ENCODE assay signal across 12 mouse cellular contexts in the genomic region with DNA sequence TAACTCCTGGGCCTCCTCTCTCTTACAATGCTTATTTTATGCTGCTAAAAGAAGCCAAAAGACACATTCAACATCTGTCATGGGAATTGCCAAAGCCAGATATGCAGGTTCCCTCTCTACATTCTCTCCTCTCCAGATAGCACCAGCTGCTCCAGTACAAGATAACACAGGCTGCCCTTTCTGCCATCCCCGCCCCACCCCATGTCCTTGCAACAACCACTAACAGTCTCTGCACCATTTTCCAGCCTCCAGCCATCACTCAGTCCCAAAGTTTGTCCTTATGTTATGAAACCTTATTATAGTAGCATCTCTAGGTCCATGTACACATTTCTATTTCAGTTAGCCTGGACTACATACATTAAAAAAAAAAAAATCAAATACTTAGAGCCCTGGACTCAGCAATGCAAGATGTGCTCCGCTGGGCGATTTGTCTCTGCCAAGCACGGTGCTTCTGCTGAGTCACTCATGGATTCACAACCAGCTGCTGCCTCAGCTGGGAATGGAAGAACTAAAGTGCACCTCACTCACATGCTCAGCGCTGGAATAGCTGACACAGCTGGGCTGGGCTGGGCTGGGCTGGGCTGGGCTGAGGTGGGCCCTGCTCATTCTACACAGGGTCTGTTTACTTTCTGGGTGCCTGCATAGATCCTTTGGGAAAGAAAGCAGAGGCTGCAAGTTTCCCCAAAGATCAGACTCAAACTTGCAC. TPM values are rescaled to one million over a fixed set of nuclear protein-coding genes. Genes with fewer than 3 reads are reported as not detected.
DNase-seq lines count a peak whose midpoint lies in the region; ATAC-seq and TF ChIP-seq lines count a peak whose summit lies in the region.
"Had no signal": no experiment of that assay in that cellular context is flagged by ENCODE, and none has a peak within 500 bp of the region (broad histone marks: within the 10 kb centered on the region; RNA-seq: fewer than 3 reads in every experiment).

No protein-coding gene starts in this region.

- peak; percentile 60; the same call in 1 of the 2 replicates for ATAC-seq in stomach, embryonic 15.5 days (ENCODE audit: insufficient read depth, low FRiP score, low read depth)
- ATAC-seq in erythroblast, adult 5-6 weeks (replicated peaks; ENCODE audit: low FRiP score, poor library complexity, severe bottlenecking): no peak
- ATAC-seq: CD4-positive, CD25-positive, alpha-beta regulatory T cell, adult 4 months had no signal

- H3K9me3 ChIP-seq in stomach, embryonic 15.5 days: no peaks in the 10 kb centered on the region
- no peaks in the 10 kb centered on the region for H3K9me3 ChIP-seq in midbrain, embryonic 10.5 days (replicated peaks)

- H3K4me2 ChIP-seq in stomach, embryonic 15.5 days: no peak overlapping the region
- H3K4me2 ChIP-seq: midbrain, embryonic 11.5 days had no signal

- peak; percentile 65 for DNase-seq in gastrocnemius, adult 2 months
- no peak for DNase-seq in gastrocnemius, postnatal 36 days
- DNase-seq in layer of hippocampus, adult 9-11 months: peak; percentile 16
- no peak for DNase-seq in layer of hippocampus, postnatal 14 days (ENCODE audit: low spot score in 2 of 2)
- peak; percentile 57 to 65 for DNase-seq in adrenal gland, postnatal 36 days
- DNase-seq in midbrain, embryonic 10.5 days (ENCODE audit: low spot score): no peak
- DNase-seq: lung, adult 18-20 months; thymus, adult 2 months had no signal

- no peak for TF ChIP-seq CTCF in gastrocnemius, adult 2 months (IDR thresholded peaks at IDR 0.05)

- H3K27me3 ChIP-seq in stomach, embryonic 15.5 days (replicated peaks): no peaks in the 10 kb centered on the region
- no peaks in the 10 kb centered on the region for H3K27me3 ChIP-seq in midbrain, embryonic 10.5 days (ENCODE audit: low read depth, poor library complexity, severe bottlenecking)

- WGBS in stomach, embryonic 15.5 days: 43% methylated on average over 5 of the region's 5 CpGs
- WGBS in midbrain, embryonic 10.5 days: 80% methylated on average over 5 of the region's 5 CpGs

- intact Hi-C loops in gastrocnemius, adult 2 months (cut with DNase I): no loop called here
- intact Hi-C loops in gastrocnemius, postnatal 36 days (cut with DNase I): no loop called here

- H3K27ac ChIP-seq in gastrocnemius, adult 2 months: peak overlapping the region; percentile 49; the same call in 1 of the 2 replicates
- no peak overlapping the region for H3K27ac ChIP-seq in stomach, embryonic 15.5 days
- no peak overlapping the region for H3K27ac ChIP-seq in midbrain, embryonic 10.5 days (replicated peaks)

- no peak overlapping the region for H3K9ac ChIP-seq in stomach, embryonic 15.5 days

- H3K4me1 ChIP-seq in stomach, embryonic 15.5 days: 0 out of 2 replicates have a peak, but pooled peaks cover 1% of the 10 kb centered on the region
- H3K4me1 ChIP-seq in midbrain, embryonic 10.5 days: peaks cover 9% of the 10 kb centered on the region

- no peaks in the 10 kb centered on the region for H3K36me3 ChIP-seq in stomach, embryonic 15.5 days
- no peaks in the 10 kb centered on the region for H3K36me3 ChIP-seq in midbrain, embryonic 10.5 days

- H3K4me3 ChIP-seq in gastrocnemius, adult 2 months: no peak overlapping the region
- no peak overlapping the region for H3K4me3 ChIP-seq in stomach, embryonic 15.5 days (replicated peaks)
- no peak overlapping the region for H3K4me3 ChIP-seq in midbrain, embryonic 10.5 days

RNA-seq across cellular contexts. Expression of a gene that starts 36.5 kb away (rescaled TPM):
- 1 to 10 TPM; 6.8 to 9.7 TPM for total RNA-seq in gastrocnemius, adult 2 months (2021)
- 1 to 10 TPM; 6.5 to 8.5 TPM for total RNA-seq in gastrocnemius, postnatal 36 days (2021)
- total RNA-seq in layer of hippocampus, postnatal 14 days (2021): 10 to 100 TPM; 17.3 to 17.6 TPM
- 10 to 100 TPM; 30.1 to 32.6 TPM for total RNA-seq in adrenal gland, postnatal 36 days (2021)
- polyA plus RNA-seq in stomach, embryonic 15.5 days (2015; fragmentation: Nextera tagmentation; extraction: Ambion mirVana): 32.0 and 39.0 TPM in 2 replicates
- 79.5 and 126 TPM in 2 replicates for total RNA-seq in erythroblast, adult 5-6 weeks (2015; ENCODE audit: low replicate concordance)
- 71.7 and 75.5 TPM in 2 replicates for total RNA-seq in erythroblast, adult 5-6 weeks (2017; ENCODE audit: low replicate concordance)
- polyA plus RNA-seq in midbrain, embryonic 10.5 days (2016; fragmentation: Nextera tagmentation; extraction: Ambion mirVana): 40.0 TPM in 2 replicates

Comparison
In these comparisons a context has a peak if more than half of its experiments do, and no peak if none do; other contexts are left out.
1. DNase-seq: peak in gastrocnemius, adult 2 months (single experiment), layer of hippocampus, adult 9-11 months (single experiment) and adrenal gland, postnatal 36 days (2 of 2); none in gastrocnemius, postnatal 36 days (0 of 2), layer of hippocampus, postnatal 14 days (0 of 2) and midbrain, embryonic 10.5 days (single experiment).